Mouse (Mus musculus) cerebellum, postnatal 36 days (tissue): ENCODE data around the gene Cmss1.

Experiments
- DNase-seq, 2 experiments: peaks; one replicate each; pipeline ENCODE4 v3.0.0; 2021 to 2022; ENCODE audit warnings: mixed read lengths in 2 of 2

Gene Cmss1

DNA sequence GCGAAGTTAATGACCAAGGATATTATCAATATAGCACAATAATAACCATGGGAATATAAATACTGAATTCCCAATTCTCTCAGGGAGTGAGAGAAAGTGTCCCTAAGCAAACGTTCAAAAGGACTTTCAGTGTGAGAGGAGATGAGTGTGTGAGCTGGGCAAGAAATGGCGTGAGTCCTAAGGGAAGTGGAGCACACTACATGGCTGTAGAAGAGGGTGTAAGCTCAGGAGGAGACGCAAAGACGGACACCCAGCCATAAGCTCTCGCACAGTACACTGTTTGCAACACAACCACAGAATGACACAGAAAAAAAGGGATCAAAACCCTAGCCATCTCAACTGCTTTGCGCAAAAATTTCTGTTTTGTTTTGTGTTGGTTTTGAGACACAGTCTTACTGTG is 93.1 kb downstream of the Cmss1 start:
- no peak for DNase-seq

- no peak for DNase-seq
Observed at GRCm38 (mm10) chr16:57509099-57509498, 97.6 kb downstream of the Cmss1 start.

- no peak for DNase-seq
Observed at GRCm38 (mm10) chr16:57508351-57508750, 98.3 kb downstream of the Cmss1 start.

DNA sequence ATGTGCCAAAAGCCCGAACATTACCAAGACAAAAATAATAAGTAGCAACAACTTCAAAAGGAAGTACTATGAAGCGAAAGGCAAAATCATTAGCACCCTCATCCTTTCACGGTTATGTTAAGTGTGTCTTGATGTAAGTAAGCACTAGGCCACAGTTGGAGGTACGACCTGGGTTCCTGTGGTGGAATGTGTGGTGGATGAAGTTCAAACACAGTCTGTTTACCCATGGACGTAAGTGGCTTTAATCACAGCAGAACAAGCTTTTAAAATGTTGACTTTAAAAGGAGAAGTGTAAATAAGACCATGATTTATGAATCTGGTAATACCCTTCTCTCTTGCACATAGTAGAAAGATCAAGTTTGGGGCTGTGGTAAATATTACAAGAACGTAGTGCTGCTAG is 100.5 kb downstream of the Cmss1 start:
- DNase-seq = no peak

DNA sequence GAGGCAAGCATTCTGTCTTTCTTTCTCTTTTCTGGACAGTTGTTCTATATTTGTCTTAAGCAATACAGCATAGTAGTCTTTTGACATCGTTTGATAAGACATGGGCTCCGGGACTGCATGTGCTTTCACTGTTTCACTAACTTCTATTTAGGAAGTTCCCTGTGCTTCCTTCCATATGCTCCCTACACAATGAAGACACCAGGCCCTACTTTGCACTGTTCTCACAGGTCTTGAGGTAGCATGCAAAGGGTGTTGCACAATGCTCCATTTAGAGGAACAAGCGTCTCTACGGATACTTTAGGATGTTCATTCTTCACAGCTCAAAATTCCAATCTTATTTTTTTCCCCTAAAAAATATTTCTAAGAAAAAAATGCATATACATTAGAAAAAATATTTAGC is 101.9 kb downstream of the Cmss1 start:
- DNase-seq = no peak

GRCm38 (mm10) chr16:57502761-57503160 is 103.9 kb downstream of the Cmss1 start:
- DNase-seq = no peak

GRCm38 (mm10) chr16:57502230-57502629 is 104.4 kb downstream of the Cmss1 start:
- no peak for DNase-seq

DNA sequence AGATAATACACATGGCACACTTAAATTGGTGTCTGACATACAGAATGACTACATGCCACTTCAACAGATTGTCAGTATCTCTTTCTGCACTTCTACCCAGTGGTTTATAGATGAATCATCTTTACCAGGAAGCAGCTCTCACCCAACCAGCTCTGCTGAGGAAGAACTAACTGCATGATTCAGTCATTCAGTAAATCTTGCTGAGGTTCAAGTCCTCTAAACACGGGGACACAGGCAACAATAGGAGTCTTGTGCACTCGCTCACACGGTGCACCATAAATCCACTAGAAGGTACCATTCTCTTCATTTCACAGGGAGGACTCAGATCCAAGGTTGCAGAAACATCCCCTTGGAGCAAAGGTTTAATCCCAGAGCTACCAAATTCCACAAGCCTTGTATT is 105.8 kb downstream of the Cmss1 start:
- DNase-seq = no peak

DNA sequence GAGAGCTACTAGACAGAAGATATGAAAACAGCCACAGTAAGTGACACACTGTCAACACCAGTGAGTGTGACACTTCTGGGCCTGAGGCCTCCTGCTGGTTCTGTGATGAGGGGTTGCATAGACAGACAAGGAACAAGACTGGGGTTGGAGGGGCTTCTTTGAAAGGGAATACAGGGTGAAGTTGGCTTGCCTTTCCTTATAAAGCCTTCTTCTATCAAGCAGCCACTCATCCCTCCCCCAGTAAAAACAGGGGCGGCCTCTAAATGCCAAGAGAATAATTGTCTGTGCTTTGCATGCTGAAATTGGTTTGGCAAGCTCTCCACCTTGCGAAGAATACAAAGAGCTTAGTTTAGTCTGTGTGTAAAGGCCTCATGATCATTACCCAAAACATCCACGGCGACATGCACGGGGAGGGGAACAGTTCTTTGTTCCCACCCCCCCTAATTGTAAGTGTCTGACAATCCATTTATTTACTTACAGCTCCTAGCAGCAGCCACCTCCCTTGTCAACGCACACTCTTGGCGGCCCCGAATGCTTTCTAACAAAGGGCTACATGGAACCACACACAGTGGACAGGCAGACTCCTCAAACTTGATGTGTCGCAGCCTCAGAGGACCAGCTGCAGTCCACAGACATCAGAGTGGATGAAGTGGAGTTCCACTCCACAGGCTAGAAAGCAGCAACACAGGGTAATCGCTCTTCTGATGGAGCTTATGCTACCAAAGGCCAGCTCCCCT is 110.1 kb downstream of the Cmss1 start:
- DNase-seq = no peak

DNA sequence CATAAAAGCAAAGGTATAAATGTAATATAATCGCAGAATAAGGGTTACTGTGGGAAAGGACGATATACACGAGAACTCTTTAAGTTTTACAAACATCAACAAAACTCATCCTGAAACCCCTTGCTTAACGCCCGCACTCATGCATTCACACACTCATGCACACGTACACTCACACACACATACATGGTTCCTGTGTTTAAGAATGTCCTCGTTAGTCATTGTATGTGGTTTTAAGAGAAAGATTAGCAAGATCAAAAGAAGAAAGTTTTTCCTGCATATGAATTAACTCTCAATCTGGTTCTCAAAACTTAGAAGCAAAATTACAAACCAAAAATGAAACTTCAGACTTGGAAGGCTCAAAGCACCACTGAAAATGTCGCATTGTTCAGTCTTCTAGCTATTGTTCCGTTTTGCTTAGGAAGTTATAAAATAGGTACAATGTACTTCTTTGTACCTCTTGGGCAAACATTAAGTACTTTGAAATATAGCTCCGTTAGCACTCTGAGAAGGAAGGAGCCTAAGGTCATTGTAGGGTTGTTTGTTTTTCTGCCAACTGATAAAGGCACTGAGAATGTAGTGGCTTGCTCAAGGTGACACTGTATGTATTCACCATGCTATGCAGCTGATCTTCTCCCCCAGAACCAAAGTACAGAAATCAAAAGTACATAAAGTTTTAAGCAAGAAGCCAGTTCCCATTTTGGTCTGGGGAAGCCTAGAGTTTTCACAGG is 111.0 kb downstream of the Cmss1 start:
- DNase-seq = no peak

GRCm38 (mm10) chr16:57491853-57492252 is 114.8 kb downstream of the Cmss1 start:
- no peak for DNase-seq

- DNase-seq = no peak
Observed at GRCm38 (mm10) chr16:57490691-57491090, 116.0 kb downstream of the Cmss1 start.

- DNase-seq = no peak
Observed at GRCm38 (mm10) chr16:57488661-57489060, 118.0 kb downstream of the Cmss1 start.

DNA sequence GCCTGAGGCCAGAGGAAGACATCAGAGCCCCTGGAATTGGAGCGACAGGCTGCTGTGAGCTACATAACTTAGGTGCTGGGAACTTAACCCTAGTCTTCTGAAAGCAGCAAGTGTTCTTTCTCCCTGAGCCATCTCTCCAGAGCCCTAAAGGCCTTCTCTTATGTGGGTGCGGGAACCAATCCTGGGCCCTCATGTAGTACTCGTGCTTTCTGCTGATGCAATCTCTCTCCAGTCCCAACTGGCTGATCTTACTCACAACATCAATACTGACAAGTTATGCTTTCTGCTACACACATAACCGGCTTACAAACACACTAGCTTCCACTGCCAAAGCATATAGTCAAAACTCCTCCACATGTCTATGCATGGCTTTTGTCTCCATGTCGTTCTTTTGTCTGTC is 120.4 kb downstream of the Cmss1 start:
- no peak for DNase-seq

GRCm38 (mm10) chr16:57485265-57485664 is 121.4 kb downstream of the Cmss1 start:
- DNase-seq = no peak

DNA sequence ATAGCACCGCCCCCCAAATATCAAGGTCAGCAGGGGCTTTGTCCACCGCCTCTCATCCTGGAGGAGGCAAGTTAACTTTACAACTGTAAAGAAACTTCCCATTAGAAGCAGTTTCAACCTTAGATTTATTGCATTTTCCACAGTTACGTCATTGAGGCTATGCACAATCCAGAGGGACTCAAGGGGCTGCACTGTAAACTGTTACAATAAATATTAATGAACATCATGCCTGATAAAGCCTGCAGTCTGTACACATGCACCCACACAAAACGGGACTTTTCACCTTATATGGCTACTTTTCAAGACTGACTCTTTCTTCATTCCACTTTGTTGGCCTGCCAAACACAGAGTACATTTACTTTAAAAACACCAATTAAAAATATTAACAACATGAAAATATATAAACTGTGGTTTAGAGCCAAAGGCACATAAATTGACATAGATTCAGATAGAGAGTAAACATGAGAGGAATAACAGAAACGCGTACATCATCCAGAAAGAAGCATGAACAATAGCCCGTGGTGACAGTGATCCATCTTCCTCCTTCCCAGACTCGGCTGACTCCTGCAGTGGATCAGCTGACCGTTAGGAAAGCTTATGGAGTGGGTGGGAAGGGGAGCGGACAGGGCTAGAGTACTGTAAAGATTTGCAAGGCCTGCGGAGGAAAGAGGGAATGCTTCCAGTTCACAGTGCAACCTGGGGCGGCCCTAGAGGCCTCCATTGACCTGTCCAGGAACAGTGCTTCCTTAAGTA is 122.4 kb downstream of the Cmss1 start:
- DNase-seq = no peak

- no peak for DNase-seq
Observed at GRCm38 (mm10) chr16:57483503-57483902, 123.2 kb downstream of the Cmss1 start.

DNA sequence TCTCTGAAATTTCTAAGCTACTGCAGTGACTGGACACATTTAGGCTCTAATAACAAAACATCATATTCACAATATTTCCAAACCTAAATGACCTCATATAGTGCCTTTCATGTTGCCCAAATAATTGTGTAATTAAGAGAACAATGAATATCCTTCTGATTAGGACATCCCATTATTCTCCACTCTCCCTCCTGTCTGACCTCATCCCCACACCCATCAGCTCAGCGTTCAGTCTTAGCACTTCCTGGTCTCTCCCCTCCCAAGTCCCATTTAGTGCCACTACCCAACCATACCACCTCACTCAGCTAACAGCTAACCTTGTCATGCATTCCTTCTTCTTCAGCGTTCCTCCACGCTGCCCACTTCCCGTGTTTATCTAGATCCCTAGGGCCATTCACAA is 123.8 kb downstream of the Cmss1 start:
- DNase-seq = no peak

DNA sequence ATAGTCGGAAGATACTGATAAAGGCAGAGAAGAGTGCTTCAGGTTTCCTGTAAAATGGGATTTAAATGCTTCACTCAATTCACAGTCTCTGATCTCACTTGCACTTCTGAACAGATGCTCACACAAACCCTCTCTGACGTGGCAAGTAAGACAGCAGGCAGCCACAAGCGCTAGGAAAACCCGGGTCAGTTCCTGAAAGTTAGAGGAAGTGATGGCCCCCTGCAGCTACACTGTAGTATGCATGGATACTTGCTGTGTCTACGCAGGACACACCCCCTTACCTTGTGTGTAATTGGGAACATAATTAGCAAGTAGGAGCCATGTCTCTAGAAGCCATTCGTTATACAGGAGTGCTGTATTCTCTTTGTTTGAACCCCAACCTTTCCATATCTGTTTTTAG is 124.4 kb downstream of the Cmss1 start:
- DNase-seq = no peak

DNA sequence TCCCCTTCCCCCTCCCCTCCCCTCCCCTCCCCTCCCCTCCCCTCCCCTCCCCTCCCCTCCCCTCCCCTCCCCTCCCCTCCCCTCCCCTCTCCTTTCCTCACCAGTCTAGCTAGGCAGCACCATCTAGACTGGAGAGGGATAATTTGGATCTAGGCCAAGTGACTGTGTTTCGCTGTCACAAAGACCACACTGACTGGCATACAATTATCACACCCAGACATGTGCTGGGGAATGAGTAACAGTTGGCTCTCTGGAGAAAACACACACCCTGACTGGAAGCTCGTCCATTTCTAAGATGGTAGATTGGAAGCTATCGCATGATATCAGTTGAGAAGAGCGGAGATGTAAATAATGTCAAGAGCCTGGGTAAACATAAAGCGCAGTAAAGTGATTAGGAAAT is 126.9 kb downstream of the Cmss1 start:
- DNase-seq = no peak

- no peak for DNase-seq
Observed at GRCm38 (mm10) chr16:57478451-57478850, 128.2 kb downstream of the Cmss1 start.

DNA sequence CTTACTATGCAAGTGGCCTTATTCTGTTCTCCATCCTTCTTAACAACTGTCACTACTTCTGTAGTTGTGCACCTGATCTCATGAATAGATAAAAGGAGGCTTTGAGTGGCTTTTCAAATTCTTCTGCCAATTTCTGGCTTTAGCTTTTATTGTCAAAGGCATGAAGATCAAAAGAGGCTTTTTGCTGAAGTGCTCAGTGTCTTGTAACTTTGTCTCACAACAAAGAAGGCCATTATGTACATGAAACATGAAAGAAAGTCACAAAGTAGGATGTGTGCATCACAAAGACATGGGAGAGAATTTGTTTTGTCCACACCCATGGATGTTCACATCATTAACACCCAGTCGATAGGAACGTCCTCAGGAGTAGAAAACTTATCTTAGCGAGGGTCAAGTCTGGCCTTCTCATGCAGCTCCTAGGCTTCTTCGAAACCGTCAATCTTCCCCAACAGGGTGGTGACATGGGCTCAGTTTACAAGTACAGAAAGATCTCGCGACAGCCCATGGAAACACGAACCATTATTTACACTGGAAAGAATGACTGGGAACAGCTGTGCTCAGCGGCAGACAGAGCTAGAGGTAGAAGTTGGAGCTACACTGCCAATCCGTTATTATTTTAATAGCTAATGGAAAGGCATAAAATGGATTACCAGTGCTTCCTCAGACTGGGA is 133.1 kb downstream of the Cmss1 start:
- no peak for DNase-seq

GRCm38 (mm10) chr16:57471071-57471470 is 135.6 kb downstream of the Cmss1 start:
- no peak for DNase-seq
